Mouse (Mus musculus) adrenal gland, postnatal 14 days (tissue): ENCODE measurements around the gene Phf2. TPM values are rescaled to one million over a fixed set of nuclear protein-coding genes. Genes with fewer than 3 reads are reported as not detected.
"Not testable (repeated sequence)": the region's sequence is repeated elsewhere in the genome, so short reads cannot be mapped to it uniquely, and the experiment has no call there.

ENCODE experiments used
- DNase-seq: peaks from one replicate; pipeline ENCODE4 v3.0.0; 2021; ENCODE audit warnings: mixed read lengths
- total RNA-seq: library from RNA; stranded (reverse); gene quantifications from 2 replicates; pipeline ENCODE4 v1.2.3, GENCODE M21; 2021

The Phf2 gene
- total RNA-seq, 1 experiment from 2014 or later: 39.4 TPM

DNA sequence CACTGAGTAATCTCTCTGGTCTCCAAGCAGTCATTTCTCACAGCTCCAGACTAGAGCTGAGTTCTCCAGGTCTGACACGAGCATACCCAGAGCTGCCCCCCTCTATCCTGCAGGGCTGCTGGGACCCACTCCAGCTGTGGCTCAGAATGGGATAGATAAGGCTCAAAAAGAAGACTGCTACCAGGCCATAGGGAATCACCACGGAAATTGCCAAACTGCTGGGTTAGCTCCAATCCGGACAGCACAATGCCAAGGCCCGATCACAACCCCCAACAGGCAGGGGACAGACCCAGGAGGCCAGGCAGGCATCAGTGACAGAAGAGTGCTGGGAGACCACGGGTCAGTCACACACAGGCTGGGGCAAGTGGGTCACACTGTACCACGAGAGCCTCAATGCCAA, 12.9 kb downstream of the Phf2 start:
- DNase-seq: peak; percentile 54

DNA sequence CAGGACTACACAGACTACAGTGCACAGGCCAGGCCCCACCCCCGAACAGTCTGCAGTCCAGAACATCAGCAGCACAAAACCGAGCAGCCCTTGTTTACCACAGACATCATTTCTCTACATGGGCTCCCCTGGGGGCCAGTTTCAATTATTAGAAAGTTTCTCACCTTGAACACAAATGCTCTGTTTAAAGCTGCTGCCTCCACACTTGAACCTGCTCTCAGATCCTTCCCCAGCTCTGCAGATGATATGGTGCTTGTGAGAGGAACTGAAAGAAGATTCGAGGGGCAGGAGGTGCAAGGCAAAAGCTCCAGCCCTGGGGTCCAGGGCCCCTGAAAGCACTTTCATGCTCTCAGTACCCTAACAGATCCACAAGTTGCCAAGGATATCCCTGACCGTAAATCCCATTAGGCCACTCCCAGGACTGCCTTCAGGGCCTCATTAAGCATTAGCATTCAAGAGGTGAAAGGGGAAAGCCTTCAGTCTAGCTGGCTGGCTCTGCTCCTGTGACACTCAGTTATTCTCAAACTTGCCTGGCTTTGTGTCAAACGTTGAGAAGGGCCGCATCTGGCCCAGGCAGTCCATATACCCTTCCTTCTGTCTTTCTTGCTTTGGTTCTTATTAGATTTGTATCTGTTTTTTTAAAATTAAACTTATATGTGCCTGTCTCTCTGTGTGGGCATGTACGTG, 13.5 kb downstream of the Phf2 start:
- DNase-seq: peak; percentile 38

DNA sequence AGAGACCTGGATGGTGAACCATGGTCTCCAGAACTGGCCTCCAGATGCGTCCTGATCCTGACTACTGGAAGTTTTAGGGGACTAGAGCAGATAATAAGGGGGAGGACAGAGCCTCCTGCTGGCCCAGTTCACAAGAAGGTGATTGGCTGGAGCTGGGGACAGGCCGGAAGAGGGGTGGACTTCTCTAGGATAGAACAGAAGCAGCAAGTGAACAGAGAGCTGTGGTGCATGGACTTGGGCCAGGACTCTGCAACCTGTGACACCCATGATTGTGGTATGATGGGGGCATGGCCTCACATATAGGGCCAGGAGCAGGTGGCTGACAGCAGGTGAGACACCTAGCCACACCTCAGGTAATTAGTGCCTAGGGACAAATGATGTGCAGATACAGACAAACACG, 17.0 kb downstream of the Phf2 start:
- DNase-seq: peak; percentile 49

DNA sequence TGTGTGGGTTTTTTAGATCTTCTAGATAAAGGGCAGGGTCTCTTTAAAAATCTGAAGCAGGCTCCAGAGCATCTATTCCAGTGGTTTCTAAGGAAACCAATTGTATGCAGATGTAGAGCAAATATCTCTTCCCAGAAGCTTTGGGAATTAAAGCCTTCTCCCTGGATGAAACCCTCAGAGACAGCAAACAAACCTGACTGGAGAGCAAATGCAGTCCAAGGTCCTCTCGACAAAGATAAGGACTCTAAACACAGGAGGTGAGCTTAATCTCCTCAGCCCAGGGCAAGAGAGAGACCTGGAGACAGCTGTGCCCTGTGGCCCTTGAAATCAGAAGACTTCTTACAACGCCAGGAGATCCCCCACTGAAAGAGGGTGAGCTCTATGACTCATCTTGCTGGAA, 17.4 kb downstream of the Phf2 start:
- no peak for DNase-seq

DNA sequence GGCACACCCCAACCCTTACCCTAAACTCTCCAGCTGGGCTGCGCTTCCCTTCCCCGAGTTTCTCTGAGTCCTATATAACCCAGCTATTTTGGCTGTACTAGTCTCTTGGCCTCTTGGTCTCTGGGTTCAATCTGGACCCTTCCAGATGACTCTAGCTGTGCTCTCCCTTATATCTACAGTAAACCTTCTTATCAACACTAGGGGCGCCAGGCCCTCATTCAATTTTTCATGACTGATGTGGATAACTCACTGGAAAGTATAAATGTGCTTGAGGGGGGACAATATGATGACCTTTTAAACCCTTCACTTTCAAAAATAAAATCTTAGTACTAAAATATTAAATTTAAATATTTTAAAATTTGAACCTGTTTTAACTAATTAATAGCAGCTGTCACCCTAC, 18.1 kb downstream of the Phf2 start:
- DNase-seq: peak; percentile 35

DNA sequence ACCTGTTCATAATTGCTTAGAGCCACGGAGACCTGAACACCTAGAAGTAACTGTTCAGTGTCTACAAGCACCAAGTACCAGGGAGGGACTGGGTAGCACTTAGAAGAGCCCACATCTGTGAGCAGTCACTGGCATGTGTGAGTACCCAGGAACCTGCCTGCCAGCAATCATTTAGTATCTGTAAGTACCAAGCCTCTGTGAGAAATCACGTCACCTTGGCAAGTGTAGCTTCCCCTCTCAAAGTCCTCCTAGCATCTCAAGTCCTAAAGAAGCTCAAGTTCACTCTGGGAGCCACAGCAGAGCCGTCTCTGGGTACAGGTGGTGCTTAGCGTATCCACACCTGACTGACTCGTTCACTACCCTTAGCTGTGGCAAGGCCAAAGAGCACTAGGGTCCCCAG, 19.2 kb downstream of the Phf2 start:
- DNase-seq: no peak

DNA sequence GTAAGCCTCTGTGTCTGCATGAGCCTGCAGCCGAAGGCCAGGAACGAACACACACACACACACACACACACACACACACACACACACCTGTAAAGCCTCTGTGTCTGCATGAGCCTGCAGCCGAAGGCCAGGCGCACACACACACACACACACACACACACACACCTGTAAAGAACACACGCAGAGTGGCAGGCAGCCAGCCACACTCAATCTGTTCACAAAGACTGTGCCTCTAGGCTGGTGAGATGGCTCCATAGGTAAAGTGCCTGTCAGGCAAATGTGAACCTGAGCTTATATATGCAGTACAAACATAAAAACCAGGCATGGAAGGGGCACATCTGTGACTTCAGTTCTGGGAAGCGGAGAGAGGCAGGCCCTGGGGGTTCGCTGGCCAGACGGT, 20.1 kb downstream of the Phf2 start:
- no peak for DNase-seq

DNA sequence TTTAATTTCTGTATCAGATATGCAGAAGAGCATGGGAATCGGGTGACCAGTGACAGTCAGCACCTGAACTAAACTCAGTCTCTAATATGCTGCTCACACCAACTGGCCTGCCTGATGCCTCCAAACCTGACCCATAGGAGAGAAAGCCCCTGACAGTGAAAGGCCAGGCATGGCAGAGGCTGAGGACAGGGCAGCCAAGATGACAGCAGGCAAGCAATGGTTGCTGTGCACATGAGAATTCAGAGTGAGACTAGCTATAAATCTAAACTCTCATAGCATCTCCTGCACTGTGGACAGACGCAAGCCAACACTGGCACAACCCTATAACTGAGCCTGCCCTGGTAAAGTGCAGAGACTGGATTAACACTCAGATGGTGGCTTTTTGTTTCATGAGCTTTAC, 20.6 kb downstream of the Phf2 start:
- DNase-seq: no peak

DNA sequence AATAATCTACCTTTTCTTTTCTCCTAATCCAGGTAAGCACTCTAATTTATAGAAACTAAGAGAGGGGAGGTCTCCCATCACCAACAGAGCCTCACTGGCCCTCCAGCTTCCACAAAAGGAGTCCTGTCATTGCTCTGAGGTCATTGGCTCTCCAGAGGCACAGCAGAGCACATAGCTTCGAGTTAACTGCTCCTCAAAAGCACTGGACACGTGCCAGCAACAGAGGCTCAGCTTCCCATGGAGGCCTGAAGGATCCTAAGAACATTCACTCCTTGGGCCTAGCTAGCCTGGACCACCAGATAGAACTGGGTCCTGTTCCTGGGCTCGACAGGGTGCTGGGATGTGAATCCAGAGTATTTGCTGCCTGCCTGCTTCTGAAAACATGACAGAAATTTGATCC, 21.8 kb downstream of the Phf2 start:
- peak; percentile 60 for DNase-seq

DNA sequence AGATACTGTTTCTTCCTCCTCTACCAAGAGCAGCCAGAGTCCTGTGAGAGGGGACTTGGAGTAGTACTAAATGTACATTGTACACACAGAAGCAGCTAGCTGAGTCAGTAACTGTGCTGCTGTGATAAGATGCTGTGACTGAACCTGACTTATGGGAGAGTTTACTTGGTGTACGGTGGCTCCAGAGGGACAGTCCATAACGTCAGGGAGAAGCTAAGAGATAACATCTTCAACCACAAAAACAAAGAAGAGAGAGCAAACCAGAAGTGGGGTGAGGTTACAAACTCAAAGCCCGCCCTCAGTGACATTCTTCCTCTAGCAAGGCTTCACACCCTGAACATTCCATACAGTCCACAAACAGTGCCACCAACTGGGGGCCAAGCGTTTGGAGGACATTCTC, 25.6 kb downstream of the Phf2 start:
- no peak for DNase-seq

DNA sequence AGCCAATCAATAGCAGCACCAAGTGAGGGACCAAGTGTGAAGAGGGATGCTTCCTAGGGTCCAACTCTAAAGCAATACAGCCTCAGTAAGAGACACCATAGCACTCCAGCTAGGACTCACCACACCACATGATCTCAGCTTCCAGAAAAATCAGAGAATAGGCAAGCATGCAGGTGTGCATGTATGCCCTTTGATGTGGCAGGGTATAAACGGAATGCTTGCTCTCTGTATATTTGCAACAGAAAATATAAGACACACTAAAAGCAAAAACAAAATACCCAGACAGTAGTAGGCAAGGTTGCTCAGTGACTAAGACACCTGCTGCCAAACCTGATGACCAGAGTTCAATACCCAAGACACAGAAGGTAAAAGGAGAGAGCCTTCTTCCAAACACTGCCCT, 27.4 kb downstream of the Phf2 start:
- no peak for DNase-seq

DNA sequence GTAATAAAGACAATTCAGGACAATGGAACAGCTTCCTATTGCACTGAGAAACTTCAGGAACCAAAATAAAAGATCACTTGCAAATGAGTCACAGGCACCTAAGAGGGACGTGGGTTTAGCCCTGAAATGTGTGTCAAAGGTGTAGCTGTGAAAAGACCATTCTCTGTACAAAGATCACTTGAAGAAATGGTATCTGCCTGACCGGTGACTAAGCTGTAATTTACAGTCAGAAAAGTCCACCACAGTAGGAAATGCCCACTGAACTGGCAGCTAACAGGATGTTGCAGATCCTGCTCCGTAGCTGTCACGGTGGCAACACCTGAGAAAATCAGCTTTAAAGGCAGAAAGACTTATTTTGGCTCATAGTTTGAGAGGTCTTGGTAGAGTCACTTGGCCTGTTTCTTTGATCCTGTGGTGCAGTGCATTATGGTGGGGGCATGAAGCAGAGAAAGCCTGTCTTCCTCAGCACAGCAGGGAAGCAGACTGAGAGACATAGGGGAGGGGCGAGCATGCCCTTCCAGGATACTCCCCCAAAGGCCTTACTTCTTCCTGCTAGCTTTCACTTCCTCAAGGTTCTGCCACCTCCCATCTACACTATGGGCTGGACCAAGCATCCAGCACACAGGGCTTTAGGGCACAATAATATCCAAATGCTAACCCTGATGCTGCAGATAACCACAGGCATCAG, 28.9 kb downstream of the Phf2 start:
- no peak for DNase-seq

DNA sequence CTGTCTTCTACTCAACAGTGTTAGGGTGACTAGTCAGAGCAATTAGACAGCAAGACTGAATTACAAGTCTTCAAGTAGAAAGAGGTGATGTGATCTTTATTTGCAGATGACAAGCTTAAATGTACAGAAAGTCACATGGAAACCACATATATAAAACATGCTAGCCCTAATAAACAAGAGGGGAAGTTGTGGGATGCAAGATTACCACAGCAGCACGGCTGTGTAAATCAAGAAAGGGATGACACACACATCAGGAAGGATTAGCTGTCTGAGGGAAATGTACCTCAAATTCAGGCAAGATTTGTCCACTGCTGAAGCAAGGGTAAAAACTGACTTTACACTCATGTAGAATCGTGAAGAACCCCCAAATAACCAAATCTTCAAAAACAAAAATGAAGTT, 32.6 kb downstream of the Phf2 start:
- no peak for DNase-seq

DNA sequence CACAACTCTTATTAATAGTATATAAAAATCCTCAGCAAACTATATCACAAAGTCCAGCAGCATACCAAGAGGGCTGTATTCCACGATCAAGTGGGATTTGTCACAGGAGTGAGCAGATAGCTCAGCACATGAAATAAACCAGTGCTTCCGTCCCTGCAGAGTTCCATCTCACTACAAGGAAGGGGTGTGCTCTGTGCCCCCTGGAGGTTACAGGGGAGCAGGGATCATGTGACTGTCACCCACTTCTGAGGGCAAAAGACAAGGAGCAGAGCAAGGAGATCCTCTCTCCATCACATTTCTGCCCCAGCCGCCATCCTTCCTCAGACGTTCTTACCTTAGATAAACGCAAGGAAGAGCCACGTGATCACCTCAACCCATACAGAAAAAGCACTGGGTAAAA, 33.4 kb downstream of the Phf2 start:
- DNase-seq: no peak

DNA sequence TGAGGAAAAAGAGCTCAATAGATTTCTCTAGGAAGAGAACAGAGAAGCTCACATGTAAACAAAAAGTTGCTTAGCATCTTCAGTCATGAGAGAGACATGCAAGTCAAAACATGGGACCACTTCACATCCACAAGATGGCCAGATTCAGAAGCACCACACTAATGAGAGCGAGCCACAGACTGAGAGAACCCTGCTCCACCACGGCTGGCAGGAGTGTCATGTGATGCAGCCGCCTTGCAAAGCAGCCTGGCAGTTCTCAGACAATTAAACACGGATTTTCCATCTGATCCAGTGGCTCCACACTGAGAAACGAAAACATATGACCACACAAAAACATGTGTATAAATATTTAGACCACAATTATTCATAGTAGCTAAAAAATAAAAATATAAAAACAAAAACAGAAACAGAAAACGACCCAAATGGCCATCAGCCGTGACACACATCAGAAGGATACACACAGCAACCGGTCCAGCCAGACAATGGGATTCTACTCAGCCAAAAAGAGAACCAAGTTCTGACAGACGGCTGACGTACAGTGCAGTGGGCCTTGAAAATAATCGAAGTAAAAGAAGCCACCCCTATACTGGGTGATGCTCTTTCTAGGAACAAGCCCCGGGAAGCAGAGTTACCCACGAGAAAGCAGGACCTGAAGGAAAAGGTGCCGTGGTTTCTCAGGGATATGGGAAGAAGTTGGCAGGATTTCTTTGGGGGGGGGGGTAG, 40.2 kb downstream of the Phf2 start:
- no peak for DNase-seq

DNA sequence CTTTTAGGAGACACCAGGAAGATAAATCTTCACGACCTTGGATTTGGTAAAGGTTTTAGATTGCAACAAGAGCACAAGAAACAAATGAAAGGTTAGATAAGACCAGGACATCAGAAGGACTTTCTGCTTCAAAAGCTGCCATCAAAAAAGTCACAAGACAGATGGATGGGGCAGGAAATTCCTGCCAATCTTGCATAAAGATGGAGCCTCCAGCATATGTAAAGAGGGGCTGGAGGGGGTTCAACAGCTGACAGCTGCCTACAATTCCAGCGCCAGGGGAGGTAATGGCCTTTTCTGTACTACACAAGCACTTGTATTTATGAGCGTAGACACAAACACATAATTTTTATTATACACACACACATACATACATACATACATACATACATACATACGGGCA, 41.1 kb downstream of the Phf2 start:
- peak; percentile 21 for DNase-seq

DNA sequence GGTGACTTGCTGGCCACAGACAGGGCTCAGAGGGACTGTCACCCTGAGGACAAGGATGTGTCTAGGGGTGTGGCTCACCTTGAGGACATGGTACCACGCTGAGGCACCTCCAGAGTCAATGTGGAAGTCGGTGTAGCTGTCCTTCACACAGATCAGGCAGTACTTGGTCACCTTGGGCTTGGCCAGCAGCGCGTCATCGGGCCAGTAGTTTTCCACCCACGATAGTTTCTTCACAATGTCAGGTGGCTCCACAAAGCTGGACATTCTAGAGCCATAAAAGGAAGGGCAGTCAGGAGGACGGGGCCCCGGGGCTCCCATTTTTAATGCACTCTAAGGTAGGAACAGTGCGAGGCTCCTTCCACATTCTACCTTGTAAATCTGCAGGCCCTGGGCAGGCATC, 48.0 kb downstream of the Phf2 start:
- DNase-seq: peak; percentile 81

DNA sequence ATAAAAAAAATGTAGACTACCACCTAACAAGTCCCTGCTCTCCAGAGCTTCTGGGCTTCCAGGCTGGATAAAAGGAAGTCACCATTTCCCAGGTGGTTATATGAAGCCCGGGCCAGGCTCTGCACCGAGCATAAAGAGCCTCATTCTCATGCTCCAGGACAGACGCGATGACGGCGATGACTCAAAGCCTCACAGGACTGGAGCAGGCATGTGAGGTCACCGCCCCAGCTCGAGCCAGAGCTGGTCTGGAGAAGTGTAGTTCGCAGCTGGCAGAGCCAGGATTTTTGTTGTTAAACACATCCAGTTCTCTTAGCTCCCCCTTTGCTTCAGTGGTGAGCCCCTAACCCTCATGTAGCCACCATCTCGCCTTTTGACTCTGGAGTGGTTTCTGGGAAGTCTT, 48.6 kb downstream of the Phf2 start:
- peak; percentile 64 for DNase-seq

DNA sequence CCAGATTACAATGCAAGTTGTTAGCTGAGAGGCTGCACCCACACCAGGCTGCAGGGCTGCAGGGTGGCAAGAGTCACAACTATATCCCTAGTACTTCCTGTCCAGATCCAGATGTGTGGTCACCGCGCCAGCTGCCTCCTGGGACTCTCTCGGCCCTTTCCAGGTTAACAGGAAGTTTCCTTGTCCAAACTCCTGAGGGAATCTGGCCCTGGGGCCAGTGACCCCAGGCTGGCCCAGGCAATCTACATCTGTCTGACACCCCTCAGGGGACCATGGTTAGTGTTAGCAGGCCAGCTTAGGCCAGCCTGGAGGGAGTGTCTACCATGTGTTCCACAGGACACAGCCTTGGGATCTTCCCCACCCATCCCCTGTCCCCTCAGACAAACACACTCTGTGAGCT, 51.8 kb downstream of the Phf2 start:
- no peak for DNase-seq

DNA sequence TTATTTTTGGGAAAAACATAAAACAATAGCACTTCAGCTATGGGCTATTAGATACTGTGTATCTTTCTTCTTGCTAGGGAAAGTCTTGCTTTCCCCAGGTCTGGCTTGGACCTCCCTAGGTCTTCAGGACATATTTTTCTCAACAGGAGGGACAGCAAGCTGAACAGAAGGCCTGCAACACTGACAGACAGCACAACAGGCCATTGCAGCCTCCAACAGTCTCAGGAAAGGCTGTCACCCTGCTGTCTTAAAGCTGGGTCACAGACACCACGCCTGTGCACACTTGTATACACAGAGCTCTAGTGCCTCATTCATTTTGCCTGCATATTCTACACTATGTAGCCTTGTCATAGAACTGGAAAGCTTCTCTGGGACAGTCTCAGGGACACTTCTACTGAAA, 56.5 kb downstream of the Phf2 start:
- no peak for DNase-seq

DNA sequence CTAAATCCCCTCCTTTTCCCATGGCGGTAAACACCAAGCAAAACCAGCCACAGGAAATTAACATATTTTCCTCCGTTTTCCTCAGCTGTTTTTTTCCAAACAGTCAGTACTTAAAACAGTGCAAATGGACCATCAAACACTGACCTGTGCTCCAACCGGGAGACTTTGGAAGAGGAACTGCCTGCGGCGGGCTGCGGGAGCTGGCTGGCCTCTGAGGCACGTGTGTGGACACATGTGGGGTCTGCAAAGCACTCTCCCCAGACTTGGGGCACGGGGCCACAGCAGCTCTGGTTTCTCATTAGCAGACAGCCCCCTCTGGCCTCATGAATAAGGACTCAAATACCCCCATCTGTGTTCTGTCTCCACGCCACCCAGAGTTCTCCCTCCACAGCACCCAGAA, 59.9 kb downstream of the Phf2 start:
- no peak for DNase-seq

DNA sequence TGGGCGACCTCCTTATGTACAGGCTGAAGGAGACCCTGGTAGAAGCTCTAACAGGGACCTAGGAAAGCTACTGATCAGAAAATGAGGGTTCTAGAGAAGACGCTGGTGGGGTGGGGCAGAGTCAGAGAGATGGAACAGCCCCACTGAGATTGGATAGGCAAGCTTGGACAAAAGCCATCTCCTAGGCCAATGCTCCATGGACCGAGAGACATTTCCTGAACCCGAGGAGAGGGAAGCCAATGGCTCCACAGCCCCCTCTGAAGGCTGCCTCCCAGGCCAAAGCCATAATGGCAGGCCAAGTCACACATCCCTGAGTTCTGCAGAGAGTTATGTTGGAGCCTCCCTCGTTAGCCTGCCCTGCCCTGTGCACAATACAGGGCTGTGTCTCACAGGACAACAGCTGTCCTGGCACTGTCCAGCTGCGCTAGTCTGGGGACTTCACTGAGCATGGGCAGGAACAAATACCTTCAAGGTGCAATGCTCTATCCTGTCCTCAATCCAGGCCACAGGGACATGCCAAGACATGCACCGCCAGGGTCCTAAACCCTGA, 60.6 kb downstream of the Phf2 start:
- DNase-seq: no peak

DNA sequence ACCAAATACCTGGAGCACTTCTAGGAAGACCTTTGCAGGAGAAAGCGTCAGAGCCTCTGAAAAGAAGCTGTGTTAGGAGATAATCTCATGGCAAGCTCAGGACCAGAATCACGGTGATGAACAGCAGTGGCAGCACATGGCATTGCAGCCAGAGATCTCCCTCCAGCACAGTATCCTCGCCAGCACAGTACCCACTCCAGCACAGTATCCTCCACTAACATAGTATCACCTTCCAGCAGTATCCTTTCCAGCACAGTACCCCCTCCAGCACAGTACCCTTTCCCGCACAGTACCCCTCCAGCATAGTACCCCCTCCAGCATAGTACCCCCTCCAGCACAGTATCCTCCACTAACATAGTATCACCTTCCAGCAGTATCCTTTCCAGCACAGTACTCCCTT, 61.3 kb downstream of the Phf2 start:
- not testable (repeated sequence) for DNase-seq
